Mouse (Mus musculus) liver, embryonic 14.5 days (tissue): ENCODE measurements around the gene Aco1.

ENCODE experiments used
- CTCF ChIP-seq: IDR thresholded peaks from 2 replicates; pipeline ENCODE4 v1.5.1; 2016; ENCODE audit warnings: antibody characterized with exemption, low read depth, control low read depth
- EP300 ChIP-seq: IDR thresholded peaks from 2 replicates; pipeline ENCODE4 v1.6.1; 2016; ENCODE audit warnings: antibody characterized with exemption, low read depth

- TF ChIP-seq CTCF (no peak), EP300 (no peak)
Measured at GRCm38 (mm10) chr4:40152771-40153170, 9.9 kb downstream of the Aco1 start.
